Mouse (Mus musculus): ENCODE results near the gene Psmb2.

DNA sequence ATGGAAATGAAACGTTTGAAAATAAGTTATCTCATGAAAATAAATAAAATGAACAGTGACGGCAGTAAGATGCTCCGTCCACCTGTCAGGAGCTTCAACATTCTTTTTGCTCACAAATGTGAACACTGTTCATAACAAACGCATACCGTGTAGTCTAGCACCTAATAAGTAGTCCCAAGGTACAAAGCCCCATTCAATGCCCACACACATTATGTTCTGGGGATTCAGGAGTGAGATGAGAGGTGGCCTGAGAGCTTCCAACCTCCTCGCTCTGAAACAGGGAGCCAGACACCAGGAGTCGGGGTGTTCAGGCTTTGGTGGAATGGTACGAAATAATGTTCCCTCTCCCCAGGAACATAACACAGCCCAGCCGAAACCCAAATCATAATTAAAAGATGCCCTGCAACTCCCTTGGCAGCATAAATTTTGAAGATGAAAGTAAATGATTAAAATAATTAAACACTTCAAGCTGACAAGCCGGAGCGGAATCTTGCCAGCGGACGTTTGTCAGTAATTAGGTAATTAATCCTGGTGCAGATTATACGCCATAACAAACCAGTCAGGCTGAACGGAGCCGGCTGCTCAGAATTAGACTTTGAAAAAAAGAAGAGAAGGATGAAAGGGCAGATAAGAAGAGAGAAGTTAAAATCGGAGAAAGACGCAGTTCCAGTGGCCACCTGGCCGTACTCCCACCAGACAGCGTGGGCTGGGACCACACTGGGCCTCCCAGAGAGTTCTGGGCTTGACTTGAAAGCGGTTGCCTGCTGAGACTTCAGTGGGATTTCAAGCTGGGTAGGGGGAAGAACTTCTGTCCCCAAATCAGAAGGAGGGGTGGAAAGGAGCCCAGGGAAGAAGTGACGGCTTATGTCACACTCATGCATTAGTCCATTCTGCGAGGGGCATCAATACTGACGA, 29.2 kb upstream of the Psmb2 start:
- TF ChIP-seq CTCF (IDR thresholded peaks at IDR 0.05; ENCODE audit: low read depth, low read length) (no peak), POLR2A (IDR thresholded peaks at IDR 0.05; ENCODE audit: extremely low read depth, insufficient read depth, low read length) (no peak)
